Mouse (Mus musculus): Measurements from ENCODE around the gene Nle1.
"Not testable (repeated sequence)": the region's sequence is repeated elsewhere in the genome, so short reads cannot be mapped to it uniquely, and the experiment has no call there.

- TF ChIP-seq POLR2A (IDR thresholded peaks at IDR 0.05; ENCODE audit: borderline replicate concordance, extremely low read depth, low read depth, low read length); CTCF (IDR thresholded peaks at IDR 0.05; ENCODE audit: insufficient read depth, low read length): not testable (repeated sequence)
These were observed 22.9 kb upstream of the Nle1 start for GRCm38 (mm10) chr11:82931161-82931560.
